Mouse (Mus musculus): ENCODE results near the gene Nmt2.

Nmt2 gene

DNA sequence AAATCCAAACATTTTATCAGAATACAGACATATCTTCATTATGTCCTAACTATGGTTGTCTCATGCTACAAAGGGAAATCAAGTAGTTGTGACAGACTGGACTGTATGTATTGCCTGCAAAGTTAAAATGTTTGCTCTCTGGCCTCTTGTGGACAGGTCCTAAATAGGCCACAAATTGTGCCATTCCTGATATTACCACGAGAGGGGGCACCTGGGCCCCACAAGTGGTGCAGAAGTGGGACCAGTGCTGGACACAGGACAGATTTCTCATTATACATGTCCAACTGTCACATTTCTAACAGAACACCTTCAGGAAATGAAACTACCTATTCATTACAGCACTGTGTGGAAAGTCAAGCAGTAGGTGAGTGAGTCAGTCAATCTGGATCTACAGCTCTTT is 43.3 kb downstream of the Nmt2 start:
- DNase-seq, result no peak

DNA sequence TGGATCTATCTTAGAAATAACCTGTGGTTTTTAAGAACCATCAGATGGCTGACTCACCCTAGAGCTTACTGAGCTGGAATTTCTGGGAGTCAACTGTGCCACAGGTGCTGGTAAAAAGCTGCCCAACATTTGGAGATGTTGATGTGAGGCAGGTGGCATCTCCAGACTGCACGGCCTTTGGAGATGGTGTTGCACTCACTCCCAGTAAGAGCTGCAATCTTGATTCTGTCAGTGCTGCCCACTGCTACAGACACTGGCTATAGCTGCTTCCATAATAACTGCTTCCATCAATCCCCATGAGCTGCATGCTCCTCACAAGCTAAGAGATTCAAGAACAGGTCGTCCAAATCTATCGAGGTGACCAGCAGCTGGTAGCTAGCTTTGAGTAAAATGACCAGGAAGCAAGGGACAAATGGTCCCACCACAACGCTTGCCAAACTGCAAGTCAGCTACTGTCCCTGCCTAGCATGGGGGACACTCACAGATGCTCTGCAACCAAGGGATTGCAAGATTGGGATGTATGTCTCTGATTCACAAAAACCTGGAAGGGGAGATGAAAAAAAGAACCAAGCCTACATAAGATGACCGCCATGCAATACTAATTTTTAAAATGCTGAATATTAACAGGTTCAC is 47.2 kb downstream of the Nmt2 start:
- no peak for DNase-seq

- no peak for DNase-seq
These were observed 48.0 kb downstream of the Nmt2 start for GRCm38 (mm10) chr2:3332056-3332455.

- DNase-seq, result peak; percentile 97 to 98
These were observed 48.7 kb downstream of the Nmt2 start, which contains the start of gene Rpp38 for GRCm38 (mm10) chr2:3332484-3333242. Rpp38 (minus strand) TSS chr2:3332643.

GRCm38 (mm10) chr2:3333761-3334160 is 49.7 kb downstream of the Nmt2 start:
- DNase-seq, result no peak

GRCm38 (mm10) chr2:3335611-3336301 is 51.7 kb downstream of the Nmt2 start, which contains the start of gene Acbd7:
Acbd7 (plus strand) TSS chr2:3336168.
- peak; percentile 56 to 67 for DNase-seq

- DNase-seq, result no peak
These were observed 64.4 kb downstream of the Nmt2 start for GRCm38 (mm10) chr2:3348422-3348821.

GRCm38 (mm10) chr2:3348919-3349318 is 64.9 kb downstream of the Nmt2 start:
- DNase-seq, result no peak

GRCm38 (mm10) chr2:3353160-3353559 is 69.1 kb downstream of the Nmt2 start:
- no peak for DNase-seq

DNA sequence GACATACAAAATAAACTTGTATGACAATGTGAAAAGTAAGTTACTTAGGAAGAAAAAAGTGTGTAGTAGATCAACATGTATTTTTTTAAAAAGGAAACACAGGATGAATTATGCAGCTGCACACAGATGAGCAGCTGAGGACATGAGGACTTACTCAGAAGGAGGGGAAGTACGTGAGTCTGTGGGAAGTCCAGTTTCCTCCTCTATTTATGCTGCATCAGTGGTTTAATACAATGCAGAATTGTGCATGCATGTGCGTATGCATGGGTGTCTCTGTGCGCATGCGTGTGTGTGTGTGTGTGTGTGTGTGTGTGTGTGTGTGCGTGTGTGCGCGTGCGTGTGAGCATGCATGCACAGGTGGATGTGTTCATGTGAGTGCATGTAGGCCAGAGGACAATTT is 71.8 kb downstream of the Nmt2 start:
- no peak for DNase-seq

- no peak for DNase-seq
These were observed 72.3 kb downstream of the Nmt2 start for GRCm38 (mm10) chr2:3356311-3356710.

GRCm38 (mm10) chr2:3357887-3358286 is 73.9 kb downstream of the Nmt2 start:
- DNase-seq, result no peak

DNA sequence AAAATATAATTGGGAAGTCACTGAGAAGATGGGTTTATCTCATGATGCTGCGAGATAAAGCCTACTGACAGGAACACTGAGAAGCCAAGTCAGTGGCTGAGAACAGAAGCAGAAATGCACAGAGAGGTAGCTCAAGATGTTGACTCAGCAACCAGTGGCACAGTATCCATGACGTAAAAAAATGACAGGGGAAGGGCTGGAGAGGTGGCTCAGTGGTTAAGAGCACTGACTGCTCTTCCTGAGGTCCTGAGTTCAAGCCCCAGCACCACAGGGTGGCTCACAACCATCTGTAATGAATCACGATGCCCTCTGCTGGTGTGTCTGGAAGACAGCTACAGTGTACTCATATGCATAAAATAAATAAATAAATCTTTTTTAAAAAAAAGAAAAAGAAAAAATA is 77.1 kb downstream of the Nmt2 start:
- DNase-seq, result no peak

- DNase-seq, result no peak
These were observed 81.1 kb downstream of the Nmt2 start for GRCm38 (mm10) chr2:3365127-3365526.
